Mouse (Mus musculus): Measurements from ENCODE around the gene Havcr2. TPM values are rescaled to one million over a fixed set of nuclear protein-coding genes. Genes with fewer than 3 reads are reported as not detected.

The Havcr2 gene
- polyA plus RNA-seq (2015; fragmentation: Nextera tagmentation; extraction: Ambion mirVana), result 0.21 and 0.22 TPM in 2 replicates

DNA sequence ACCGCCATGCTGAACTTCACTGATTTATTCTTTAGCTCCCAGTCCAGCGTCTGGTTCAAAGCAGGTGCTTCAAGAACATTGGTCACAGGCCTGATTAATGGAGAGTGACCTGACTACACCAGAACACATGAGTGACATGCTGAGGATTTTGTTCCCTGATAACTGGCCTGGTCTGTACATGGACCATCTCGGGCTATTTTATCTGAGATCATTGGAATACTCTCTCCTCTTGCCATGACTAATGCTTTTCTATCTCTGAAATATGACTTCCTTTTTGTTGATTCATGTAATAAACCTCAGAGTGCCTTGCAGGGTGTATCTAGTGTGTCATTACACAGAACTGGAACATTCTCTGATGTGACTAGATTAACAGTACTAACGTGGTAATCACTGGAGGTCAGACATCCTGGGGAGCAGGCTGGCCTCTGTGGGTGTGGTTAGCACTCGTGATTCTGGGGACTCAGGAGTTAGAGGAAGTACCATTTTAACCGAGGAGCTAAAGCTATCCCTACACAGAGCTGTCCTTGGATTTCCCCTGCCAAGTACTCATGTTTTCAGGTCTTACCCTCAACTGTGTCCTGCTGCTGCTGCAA lies at the start of gene Havcr2:
TSS of gene Havcr2 (plus strand) at position 483 of the 593 bp plus-strand sequence.
- no peaks in the 10 kb centered on the region for H3K9me3 ChIP-seq (ENCODE audit: control insufficient read depth)
- TF ChIP-seq CTCF (IDR thresholded peaks at IDR 0.05; ENCODE audit: low read depth), result no peak
- no peak within 1 kb of the TSS for H3K4me2 ChIP-seq (replicated peaks; ENCODE audit: low read depth)
- H3K36me3 ChIP-seq (ENCODE audit: control insufficient read depth, insufficient read depth), result no peaks in the 10 kb centered on the region
- no peak for ATAC-seq
- H3K27me3 ChIP-seq (replicated peaks; ENCODE audit: control insufficient read depth, insufficient read depth, low read length), result no peaks in the 10 kb centered on the region
- no peak within 1 kb of the TSS for H3K4me3 ChIP-seq (ENCODE audit: low read depth, low read length)
- H3K4me1 ChIP-seq (replicated peaks; ENCODE audit: control insufficient read depth, insufficient read depth, low read length), result no peaks in the 10 kb centered on the region
- no peak within 1 kb of the TSS for H3K27ac ChIP-seq (ENCODE audit: low read depth, low read length)
- 54% methylated on average over 6 of the region's 6 CpGs for WGBS
- H3K9ac ChIP-seq (ENCODE audit: low read depth, low read length), result no peak within 1 kb of the TSS

DNA sequence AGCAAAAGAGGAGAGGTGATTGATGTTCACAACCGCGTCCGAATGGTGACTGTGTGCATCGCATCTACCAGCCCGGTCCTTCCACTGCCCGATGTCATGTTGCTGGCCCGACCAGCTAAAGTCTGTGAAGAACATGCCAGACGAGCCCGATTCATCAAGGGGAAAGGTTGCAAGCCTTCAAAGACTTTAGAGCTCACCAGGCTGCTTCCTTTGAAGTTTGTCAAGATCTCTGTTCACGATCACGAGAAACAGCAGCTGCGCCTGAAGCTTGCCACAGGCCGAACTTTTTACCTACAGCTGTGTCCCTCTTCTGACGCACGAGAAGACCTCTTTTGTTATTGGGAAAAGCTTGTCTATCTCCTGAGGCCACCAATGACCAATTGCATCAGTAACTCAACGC lies 49.7 kb upstream of the Havcr2 start:
- Histone ChIP-seq H3K9me3 (ENCODE audit: control insufficient read depth) (no peaks in the 10 kb centered on the region), H3K4me1 (replicated peaks; ENCODE audit: control insufficient read depth, insufficient read depth, low read length) (no peaks in the 10 kb centered on the region), H3K27me3 (replicated peaks; ENCODE audit: control insufficient read depth, insufficient read depth, low read length) (no peaks in the 10 kb centered on the region), H3K4me2 (replicated peaks; ENCODE audit: low read depth) (no peak overlapping the region), H3K9ac (ENCODE audit: low read depth, low read length) (no peak overlapping the region), H3K27ac (ENCODE audit: low read depth, low read length) (no peak overlapping the region), H3K4me3 (ENCODE audit: low read depth, low read length) (no peak overlapping the region), H3K36me3 (ENCODE audit: control insufficient read depth, insufficient read depth) (no peaks in the 10 kb centered on the region)
- 88% methylated on average over 16 of the region's 16 CpGs for WGBS
- TF ChIP-seq CTCF (IDR thresholded peaks at IDR 0.05; ENCODE audit: low read depth), result no peak
- no peak for ATAC-seq

DNA sequence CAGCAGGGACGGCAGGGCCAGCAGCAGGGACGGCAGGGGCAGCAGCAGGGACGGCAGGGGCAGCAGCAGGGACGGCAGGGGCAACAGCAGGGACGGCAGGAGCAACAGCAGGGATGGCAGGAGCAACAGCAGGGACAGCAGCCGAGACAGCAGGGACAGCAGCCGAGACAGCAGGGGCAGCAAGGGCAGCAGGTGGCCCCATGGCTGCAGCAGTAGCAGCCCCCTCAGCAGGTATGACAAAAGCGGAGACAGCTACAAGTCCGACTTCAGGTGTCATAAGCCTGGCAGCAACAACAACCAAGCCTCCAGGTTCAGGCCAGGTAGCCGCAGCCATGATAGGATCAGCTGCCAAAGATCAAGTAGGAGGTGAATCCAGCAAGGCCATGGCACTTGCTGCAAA lies 48.0 kb upstream of the Havcr2 start:
- no peaks in the 10 kb centered on the region for H3K9me3 ChIP-seq (ENCODE audit: control insufficient read depth)
- no peak overlapping the region for H3K4me2 ChIP-seq (replicated peaks; ENCODE audit: low read depth)
- H3K9ac ChIP-seq (ENCODE audit: low read depth, low read length), result no peak overlapping the region
- no peaks in the 10 kb centered on the region for H3K4me1 ChIP-seq (replicated peaks; ENCODE audit: control insufficient read depth, insufficient read depth, low read length)
- H3K4me3 ChIP-seq (ENCODE audit: low read depth, low read length), result no peak overlapping the region
- H3K36me3 ChIP-seq (ENCODE audit: control insufficient read depth, insufficient read depth), result no peaks in the 10 kb centered on the region
- 53% methylated on average over 10 of the region's 10 CpGs for WGBS
- no peaks in the 10 kb centered on the region for H3K27me3 ChIP-seq (replicated peaks; ENCODE audit: control insufficient read depth, insufficient read depth, low read length)
- H3K27ac ChIP-seq (ENCODE audit: low read depth, low read length), result no peak overlapping the region
- TF ChIP-seq CTCF (IDR thresholded peaks at IDR 0.05; ENCODE audit: low read depth), result no peak
- ATAC-seq, result no peak

DNA sequence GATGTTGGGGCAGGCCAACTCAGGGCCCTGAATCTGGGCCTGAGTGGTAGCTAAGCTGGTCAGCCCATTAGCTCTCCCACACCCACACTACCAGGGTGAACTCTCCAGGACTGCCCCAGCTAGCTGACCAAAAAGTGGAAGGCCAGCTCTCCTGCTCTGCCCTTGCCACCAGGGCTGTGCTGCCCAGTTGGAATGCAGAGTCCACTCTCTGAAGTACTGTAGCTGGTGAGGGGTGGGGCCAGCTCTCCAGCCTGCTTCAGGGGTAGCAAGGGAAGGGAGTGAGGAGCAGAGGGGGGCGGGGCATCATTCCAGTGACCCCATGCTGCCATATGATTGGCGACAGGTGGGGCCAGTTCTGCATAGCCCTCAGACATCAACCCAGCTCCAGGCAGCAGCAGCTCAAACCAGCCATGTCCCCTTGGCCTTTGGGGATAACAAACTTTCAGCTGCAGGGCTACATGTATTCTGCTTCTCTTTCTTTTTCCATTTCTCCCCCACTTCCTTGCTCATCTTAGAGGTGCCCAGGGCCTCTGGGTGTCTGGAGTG lies 44.6 kb upstream of the Havcr2 start:
- Histone ChIP-seq H3K4me2 (replicated peaks; ENCODE audit: low read depth) (no peak overlapping the region), H3K9ac (ENCODE audit: low read depth, low read length) (no peak overlapping the region), H3K27me3 (replicated peaks; ENCODE audit: control insufficient read depth, insufficient read depth, low read length) (no peaks in the 10 kb centered on the region), H3K9me3 (ENCODE audit: control insufficient read depth) (no peaks in the 10 kb centered on the region), H3K4me3 (ENCODE audit: low read depth, low read length) (no peak overlapping the region), H3K4me1 (replicated peaks; ENCODE audit: control insufficient read depth, insufficient read depth, low read length) (no peaks in the 10 kb centered on the region), H3K27ac (ENCODE audit: low read depth, low read length) (no peak overlapping the region), H3K36me3 (ENCODE audit: control insufficient read depth, insufficient read depth) (no peaks in the 10 kb centered on the region)
- no peak for ATAC-seq
- no peak for TF ChIP-seq CTCF (IDR thresholded peaks at IDR 0.05; ENCODE audit: low read depth)
- WGBS, result 58% methylated on average over 2 of the region's 2 CpGs

DNA sequence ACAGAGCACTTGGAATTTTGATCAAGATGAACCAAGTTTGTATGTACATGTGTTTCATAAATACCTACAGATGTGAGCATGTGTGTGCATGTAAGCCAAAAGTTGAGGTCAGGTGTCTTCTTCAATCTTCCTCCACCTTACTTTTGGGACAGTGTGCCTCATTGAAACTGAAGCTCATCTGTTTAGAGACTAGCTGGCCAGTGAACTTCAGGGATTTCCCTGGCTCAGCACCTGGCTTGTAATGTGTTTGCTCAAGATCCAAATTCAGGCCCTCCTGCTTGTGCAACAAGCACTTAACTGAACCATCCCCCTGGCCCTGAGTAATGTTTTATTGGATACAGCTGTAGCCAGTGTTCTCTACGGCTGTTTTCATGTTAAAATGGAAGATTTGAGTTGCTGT lies 36.3 kb upstream of the Havcr2 start:
- Histone ChIP-seq H3K9ac (ENCODE audit: low read depth, low read length) (no peak overlapping the region), H3K9me3 (ENCODE audit: control insufficient read depth) (no peaks in the 10 kb centered on the region), H3K4me2 (replicated peaks; ENCODE audit: low read depth) (no peak overlapping the region), H3K36me3 (ENCODE audit: control insufficient read depth, insufficient read depth) (no peaks in the 10 kb centered on the region), H3K27me3 (replicated peaks; ENCODE audit: control insufficient read depth, insufficient read depth, low read length) (no peaks in the 10 kb centered on the region), H3K27ac (ENCODE audit: low read depth, low read length) (no peak overlapping the region), H3K4me1 (replicated peaks; ENCODE audit: control insufficient read depth, insufficient read depth, low read length) (no peaks in the 10 kb centered on the region), H3K4me3 (ENCODE audit: low read depth, low read length) (no peak overlapping the region)
- ATAC-seq, result no peak
- TF ChIP-seq CTCF (IDR thresholded peaks at IDR 0.05; ENCODE audit: low read depth), result no peak
- WGBS, result 32% methylated on average over 1 of the region's 1 CpGs

DNA sequence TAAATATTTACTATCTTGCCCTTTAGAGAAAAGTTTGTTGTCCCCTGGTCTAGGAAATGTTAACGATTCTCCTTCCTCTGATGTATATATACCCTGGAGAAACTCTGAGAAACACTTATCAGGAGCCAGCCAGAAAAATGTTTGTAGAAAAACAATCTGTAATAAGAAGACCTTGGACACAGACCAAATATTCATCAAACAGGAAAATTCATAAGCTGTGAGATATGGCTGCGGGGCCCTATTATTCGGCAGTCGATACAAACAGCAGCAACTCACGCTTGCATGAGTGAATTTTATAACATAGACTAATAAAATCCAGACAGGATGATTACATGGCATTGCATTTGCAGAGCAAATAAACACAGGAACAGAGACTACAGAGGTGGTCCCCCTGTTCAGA lies 35.9 kb upstream of the Havcr2 start:
- no peaks in the 10 kb centered on the region for H3K4me1 ChIP-seq (replicated peaks; ENCODE audit: control insufficient read depth, insufficient read depth, low read length)
- H3K4me2 ChIP-seq (replicated peaks; ENCODE audit: low read depth), result no peak overlapping the region
- H3K27me3 ChIP-seq (replicated peaks; ENCODE audit: control insufficient read depth, insufficient read depth, low read length), result no peaks in the 10 kb centered on the region
- H3K9me3 ChIP-seq (ENCODE audit: control insufficient read depth), result no peaks in the 10 kb centered on the region
- no peak for ATAC-seq
- no peak overlapping the region for H3K9ac ChIP-seq (ENCODE audit: low read depth, low read length)
- WGBS, result 61% methylated on average over 5 of the region's 5 CpGs
- no peak for TF ChIP-seq CTCF (IDR thresholded peaks at IDR 0.05; ENCODE audit: low read depth)
- no peak overlapping the region for H3K4me3 ChIP-seq (ENCODE audit: low read depth, low read length)
- no peaks in the 10 kb centered on the region for H3K36me3 ChIP-seq (ENCODE audit: control insufficient read depth, insufficient read depth)
- no peak overlapping the region for H3K27ac ChIP-seq (ENCODE audit: low read depth, low read length)
